Mouse (Mus musculus): ENCODE measurements around the gene Frs2. TPM values are rescaled to one million over a fixed set of nuclear protein-coding genes. Genes with fewer than 3 reads are reported as not detected.
"Not testable (repeated sequence)": the region's sequence is repeated elsewhere in the genome, so short reads cannot be mapped to it uniquely, and the experiment has no call there.

Gene Frs2
- polyA plus RNA-seq, 1 experiment from 2014 or later, result 23.5 TPM

DNA sequence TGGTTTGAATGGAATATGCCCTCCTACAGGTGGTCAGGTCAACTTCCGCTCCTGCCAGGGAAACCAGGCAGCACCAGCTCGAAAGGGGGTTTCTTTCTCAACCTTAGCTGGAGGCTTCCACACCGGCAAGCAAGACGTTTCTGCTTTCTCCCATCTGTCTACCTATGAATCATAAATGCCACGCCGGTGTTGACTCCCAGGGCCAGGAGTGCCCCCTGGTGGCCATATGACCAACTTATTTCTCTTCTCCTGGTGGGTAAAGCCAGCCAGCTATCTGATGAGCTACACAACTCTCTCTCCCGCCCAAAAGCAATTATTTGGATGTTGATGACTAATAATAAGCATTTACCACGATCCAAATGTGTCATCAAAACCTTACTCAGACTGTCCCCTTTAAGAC is 114.5 kb downstream of the Frs2 start:
- 20% methylated on average over 8 of the region's 8 CpGs for whole genome bisulfite sequencing
- ATAC-seq (replicated peaks; ENCODE audit: low FRiP score), result 0 out of 2 replicates have a peak, but pooled peaks have one; percentile 15
- no peak overlapping the region for H3K4me2 ChIP-seq

GRCm38 (mm10) chr10:117031160-117031559 is 117.2 kb downstream of the Frs2 start:
- no peaks in the 10 kb centered on the region for H3K36me3 ChIP-seq (ENCODE audit: control insufficient read depth, insufficient read depth, low read length)
- no peak overlapping the region for H3K9ac ChIP-seq (ENCODE audit: low read depth, low read length)
- no peak overlapping the region for H3K4me3 ChIP-seq (ENCODE audit: low read depth, low read length)
- H3K4me2 ChIP-seq, result no peak overlapping the region
- H3K4me1 ChIP-seq (replicated peaks; ENCODE audit: control insufficient read depth, insufficient read depth, low read length), result no peaks in the 10 kb centered on the region
- no peaks in the 10 kb centered on the region for H3K9me3 ChIP-seq (ENCODE audit: control insufficient read depth, low read length)
- ATAC-seq (replicated peaks; ENCODE audit: low FRiP score), result no peak
- no peaks in the 10 kb centered on the region for H3K27me3 ChIP-seq (replicated peaks; ENCODE audit: control insufficient read depth, insufficient read depth, low read length)
- WGBS, result 85% methylated on average over 3 of the region's 3 CpGs
- H3K27ac ChIP-seq (ENCODE audit: low read depth, low read length), result no peak overlapping the region
- no peak for DNase-seq (ENCODE audit: low spot score)

More for the DNA sequence above, 114.5 kb downstream of the Frs2 start:
- Histone ChIP-seq H3K9ac (ENCODE audit: low read depth, low read length) (no peak overlapping the region), H3K36me3 (ENCODE audit: control insufficient read depth, insufficient read depth, low read length) (no peaks in the 10 kb centered on the region), H3K27ac (ENCODE audit: low read depth, low read length) (no peak overlapping the region), H3K4me1 (replicated peaks; ENCODE audit: control insufficient read depth, insufficient read depth, low read length) (no peaks in the 10 kb centered on the region), H3K27me3 (replicated peaks; ENCODE audit: control insufficient read depth, insufficient read depth, low read length) (no peaks in the 10 kb centered on the region), H3K9me3 (ENCODE audit: control insufficient read depth, low read length) (no peaks in the 10 kb centered on the region), H3K4me3 (ENCODE audit: low read depth, low read length) (no peak overlapping the region)
- DNase-seq (ENCODE audit: low spot score), result peak; percentile 71

DNA sequence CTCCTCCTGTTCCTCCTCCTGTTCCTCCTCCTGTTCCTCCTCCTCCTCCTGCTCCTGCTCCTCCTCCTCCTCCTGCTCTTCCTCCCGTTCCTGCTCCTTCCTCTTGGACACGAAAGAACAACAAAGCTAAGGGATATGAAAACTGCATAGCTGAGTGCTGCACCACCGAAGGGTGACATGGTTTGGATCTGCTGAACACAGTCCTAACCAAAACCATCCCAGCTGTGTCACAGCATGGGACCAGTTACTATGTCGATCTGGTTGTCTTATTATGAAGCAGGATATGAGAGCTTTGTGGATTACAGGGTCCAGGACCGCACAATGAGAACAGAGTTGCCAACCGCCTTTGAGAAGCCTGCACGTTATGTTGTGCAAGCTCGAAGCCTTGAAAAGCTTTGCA is 122.2 kb downstream of the Frs2 start:
- DNase-seq (ENCODE audit: low spot score) (no peak), ATAC-seq (replicated peaks; ENCODE audit: low FRiP score) (no peak)
- Histone ChIP-seq H3K27ac (ENCODE audit: low read depth, low read length) (no peak overlapping the region), H3K36me3 (ENCODE audit: control insufficient read depth, insufficient read depth, low read length) (no peaks in the 10 kb centered on the region), H3K9me3 (ENCODE audit: control insufficient read depth, low read length) (no peaks in the 10 kb centered on the region), H3K4me2 (no peak overlapping the region), H3K4me1 (replicated peaks; ENCODE audit: control insufficient read depth, insufficient read depth, low read length) (no peaks in the 10 kb centered on the region), H3K4me3 (ENCODE audit: low read depth, low read length) (no peak overlapping the region), H3K9ac (ENCODE audit: low read depth, low read length) (no peak overlapping the region), H3K27me3 (replicated peaks; ENCODE audit: control insufficient read depth, insufficient read depth, low read length) (peaks cover 11% of the 10 kb centered on the region)
- WGBS, result 74% methylated on average over 8 of the region's 8 CpGs

DNA sequence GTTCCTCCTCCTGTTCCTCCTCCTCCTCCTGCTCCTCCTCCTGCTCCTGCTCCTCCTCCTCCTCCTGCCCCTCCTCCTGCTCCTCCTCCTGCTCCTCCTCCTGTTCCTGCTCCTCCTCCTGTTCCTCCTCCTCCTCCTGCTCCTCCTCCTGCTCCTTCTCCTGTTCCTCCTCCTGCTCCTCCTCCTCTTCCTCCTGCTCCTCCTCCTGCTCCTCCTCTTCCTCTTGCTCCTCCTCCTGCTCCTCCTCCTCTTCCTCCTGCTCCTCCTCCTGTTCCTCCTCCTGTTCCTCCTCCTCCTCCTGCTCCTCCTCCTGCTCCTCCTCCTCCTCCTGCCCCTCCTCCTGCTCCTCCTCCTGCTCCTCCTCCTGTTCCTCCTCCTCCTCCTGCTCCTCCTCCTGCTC is 122.6 kb downstream of the Frs2 start:
- not testable (repeated sequence) for H3K36me3 ChIP-seq (ENCODE audit: control insufficient read depth, insufficient read depth, low read length); H3K9me3 ChIP-seq (ENCODE audit: control insufficient read depth, low read length); DNase-seq (ENCODE audit: low spot score); H3K4me1 ChIP-seq (replicated peaks; ENCODE audit: control insufficient read depth, insufficient read depth, low read length); H3K9ac ChIP-seq (ENCODE audit: low read depth, low read length); H3K4me2 ChIP-seq; H3K27ac ChIP-seq (ENCODE audit: low read depth, low read length); H3K4me3 ChIP-seq (ENCODE audit: low read depth, low read length); ATAC-seq (replicated peaks; ENCODE audit: low FRiP score)
- H3K27me3 ChIP-seq (replicated peaks; ENCODE audit: control insufficient read depth, insufficient read depth, low read length), result peaks cover 11% of the 10 kb centered on the region

DNA sequence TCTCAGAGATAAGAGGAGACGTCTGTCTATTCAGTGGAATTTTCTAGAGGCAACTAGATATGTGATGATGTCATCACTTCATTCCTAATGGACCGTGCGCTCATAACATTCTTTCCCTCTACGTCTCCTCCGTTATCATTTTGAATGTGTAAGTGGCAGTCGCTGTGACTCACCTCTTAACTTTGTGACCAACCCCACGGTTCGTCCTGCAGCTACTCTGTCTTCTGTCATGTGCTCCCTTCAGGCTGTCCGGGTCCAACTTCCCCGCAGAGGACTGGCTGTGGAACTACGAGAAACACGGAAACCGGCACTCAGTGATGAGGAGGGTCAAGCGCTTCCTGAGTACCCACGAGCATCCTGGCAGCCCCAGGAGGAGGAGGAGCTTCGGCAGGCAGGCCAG is 124.6 kb downstream of the Frs2 start:
- no peak overlapping the region for H3K27ac ChIP-seq (ENCODE audit: low read depth, low read length)
- no peak for ATAC-seq (replicated peaks; ENCODE audit: low FRiP score)
- no peak overlapping the region for H3K9ac ChIP-seq (ENCODE audit: low read depth, low read length)
- DNase-seq (ENCODE audit: low spot score), result no peak
- WGBS, result 36% methylated on average over 16 of the region's 16 CpGs
- 0 out of 2 replicates have a peak overlapping the region, but pooled peaks have one; percentile 9 for H3K4me3 ChIP-seq (ENCODE audit: low read depth, low read length)
- H3K4me2 ChIP-seq, result peak overlapping the region; percentile 45
- no peaks in the 10 kb centered on the region for H3K36me3 ChIP-seq (ENCODE audit: control insufficient read depth, insufficient read depth, low read length)
- no peaks in the 10 kb centered on the region for H3K4me1 ChIP-seq (replicated peaks; ENCODE audit: control insufficient read depth, insufficient read depth, low read length)
- H3K9me3 ChIP-seq (ENCODE audit: control insufficient read depth, low read length), result no peaks in the 10 kb centered on the region
- peaks cover 11% of the 10 kb centered on the region for H3K27me3 ChIP-seq (replicated peaks; ENCODE audit: control insufficient read depth, insufficient read depth, low read length)

DNA sequence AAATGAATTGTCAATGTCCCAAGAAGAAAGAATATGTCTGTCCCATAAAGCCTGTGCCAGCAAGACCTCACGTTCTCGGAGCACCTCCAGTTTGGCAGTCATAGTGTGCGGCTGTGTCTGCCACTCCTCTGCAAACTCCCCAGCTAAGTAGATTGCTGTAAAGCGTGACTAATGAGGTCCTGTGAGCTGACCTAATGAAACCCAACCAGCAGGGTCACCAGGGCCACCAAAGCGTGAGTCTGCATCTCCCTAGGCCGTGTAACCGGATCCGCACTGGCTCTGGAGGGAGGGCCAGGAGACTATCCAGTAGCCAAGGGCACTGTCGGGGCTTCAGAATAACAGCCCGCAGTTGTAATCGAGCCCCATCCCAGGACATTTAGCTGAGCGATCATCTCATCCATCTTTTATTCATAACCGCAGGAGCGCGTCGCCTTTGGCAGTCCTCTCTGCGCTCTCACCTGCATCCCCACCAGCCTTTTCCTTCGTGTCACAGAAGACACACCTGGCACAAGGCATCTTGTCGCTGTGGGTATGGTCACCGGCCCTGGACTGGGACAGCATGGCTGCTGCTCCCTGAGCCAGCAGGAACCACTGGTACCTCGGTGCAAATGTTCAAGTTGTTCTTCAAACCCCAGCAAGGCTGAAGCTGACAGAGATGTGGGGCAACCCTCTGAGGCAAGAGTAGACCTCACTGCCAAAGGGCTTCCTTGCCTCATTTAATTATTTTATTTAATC is 127.1 kb downstream of the Frs2 start:
- Histone ChIP-seq H3K27ac (ENCODE audit: low read depth, low read length) (no peak overlapping the region), H3K9ac (ENCODE audit: low read depth, low read length) (no peak overlapping the region)
- DNase-seq (ENCODE audit: low spot score), result no peak

More for the DNA sequence above, 127.1 kb downstream of the Frs2 start:
- Histone ChIP-seq H3K36me3 (ENCODE audit: control insufficient read depth, insufficient read depth, low read length) (no peaks in the 10 kb centered on the region), H3K4me3 (ENCODE audit: low read depth, low read length) (no peak overlapping the region), H3K4me2 (no peak overlapping the region), H3K9me3 (ENCODE audit: control insufficient read depth, low read length) (peaks cover 3% of the 10 kb centered on the region; the same call in 1 of the 2 replicates), H3K27me3 (replicated peaks; ENCODE audit: control insufficient read depth, insufficient read depth, low read length) (peaks cover 11% of the 10 kb centered on the region), H3K4me1 (replicated peaks; ENCODE audit: control insufficient read depth, insufficient read depth, low read length) (no peaks in the 10 kb centered on the region)
- 44% methylated on average over 21 of the region's 21 CpGs for WGBS
- no peak; the same call in 1 of the 2 replicates for ATAC-seq (replicated peaks; ENCODE audit: low FRiP score)

Other genes starting within 250 kb of the Frs2 start
- gene Rab3ip, start 197.8 kb downstream of the Frs2 start, polyA plus RNA-seq (2014; fragmentation: Nextera tagmentation; extraction: Ambion mirVana), result 16.2 and 17.1 TPM in 2 replicates
- gene Gm10271, start 175.9 kb downstream of the Frs2 start, polyA plus RNA-seq (2014; fragmentation: Nextera tagmentation; extraction: Ambion mirVana), result not detected in 2 replicates
- 0.06 TPM in 1 of 2 replicates, not detected in the other for gene Best3, start 162.2 kb downstream of the Frs2 start, polyA plus RNA-seq (2014; fragmentation: Nextera tagmentation; extraction: Ambion mirVana)
- gene Lrrc10, start 103.2 kb downstream of the Frs2 start, polyA plus RNA-seq (2014; fragmentation: Nextera tagmentation; extraction: Ambion mirVana), result 0.21 and 0.23 TPM in 2 replicates
- 414 and 416 TPM in 2 replicates for gene Cct2, start 84.7 kb downstream of the Frs2 start, polyA plus RNA-seq (2014; fragmentation: Nextera tagmentation; extraction: Ambion mirVana)
- gene Yeats4, start 76.0 kb upstream of the Frs2 start, polyA plus RNA-seq (2014; fragmentation: Nextera tagmentation; extraction: Ambion mirVana), result 83.2 and 85.4 TPM in 2 replicates
- 0.21 TPM in 1 of 2 replicates, not detected in the other for gene 9530003J23Rik, start 90.2 kb upstream of the Frs2 start, polyA plus RNA-seq (2014; fragmentation: Nextera tagmentation; extraction: Ambion mirVana)
- gene Lyz2, start 133.8 kb upstream of the Frs2 start, polyA plus RNA-seq (2014; fragmentation: Nextera tagmentation; extraction: Ambion mirVana), result 86.2 and 92.6 TPM in 2 replicates
- not detected in 2 replicates for gene Lyz1, start 144.3 kb upstream of the Frs2 start, polyA plus RNA-seq (2014; fragmentation: Nextera tagmentation; extraction: Ambion mirVana)
- 135 and 155 TPM in 2 replicates for gene Cpsf6, start 231.5 kb upstream of the Frs2 start, polyA plus RNA-seq (2014; fragmentation: Nextera tagmentation; extraction: Ambion mirVana)